In the genomic region with DNA sequence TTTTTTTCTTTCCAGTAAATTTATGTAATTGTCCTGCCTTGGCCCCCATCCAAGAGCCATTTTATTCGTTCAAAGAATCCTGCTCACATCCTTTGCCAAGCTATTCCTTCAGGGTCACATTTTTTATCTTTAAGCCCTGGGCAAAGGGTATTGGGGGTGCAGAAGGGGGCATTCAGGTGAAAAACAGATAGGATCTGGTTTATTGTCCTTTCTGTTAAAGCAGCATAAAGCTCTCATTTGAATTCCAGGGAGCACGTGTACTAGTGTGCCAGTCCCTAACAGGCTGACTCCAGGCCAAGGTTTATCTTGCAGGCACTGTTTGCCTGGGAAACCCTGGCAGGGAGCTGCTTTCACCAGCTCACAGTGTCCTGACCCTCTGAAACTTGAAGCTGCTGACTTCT, we compare ENCODE assay signal across 10 mouse cellular contexts. TPM values are rescaled to one million over a fixed set of nuclear protein-coding genes. Genes with fewer than 3 reads are reported as not detected.
DNase-seq lines count a peak whose midpoint lies in the region; ATAC-seq and TF ChIP-seq lines count a peak whose summit lies in the region.
"Had no signal": no experiment of that assay in that cellular context is flagged by ENCODE, and none has a peak within 500 bp of the region (broad histone marks: within the 10 kb centered on the region; RNA-seq: fewer than 3 reads in every experiment).

No protein-coding gene starts in this region.

- no peak for TF ChIP-seq CTCF in layer of hippocampus, adult 2 months (conservative IDR thresholded peaks at IDR 0.05)

- no peak overlapping the region for H3K4me3 ChIP-seq in layer of hippocampus, adult 2 months

- ATAC-seq in megakaryocyte-erythroid progenitor cell, adult 5-6 weeks (replicated peaks; ENCODE audit: low FRiP score, low TSS enrichment, poor library complexity, severe bottlenecking) = no peak

- H3K27ac ChIP-seq in layer of hippocampus, adult 2 months = no peak overlapping the region

- DNase-seq in cerebellum, adult 9-10 months = peak; percentile 17
- no peak for DNase-seq in cerebellum, adult 11 months
- DNase-seq in layer of hippocampus, postnatal 10 days (ENCODE audit: low spot score in 2 of 2) = peak; percentile 21 to 23
- no peak for DNase-seq in layer of hippocampus, adult 2 months (ENCODE audit: low spot score in 2 of 2)
- peak; percentile 64 for DNase-seq in adrenal gland, adult 8-10 months
- peak; percentile 22 for DNase-seq in heart, postnatal 4 days
- no peak for DNase-seq in thymus, postnatal 4 days
- DNase-seq: embryo, embryonic 11 days had no signal

RNA-seq across cellular contexts. Expression of a gene that starts 2.6 kb away (rescaled TPM):
- not detected for total RNA-seq in layer of hippocampus, postnatal 10 days (2021)
- total RNA-seq in layer of hippocampus, adult 2 months (2021) = not detected
- total RNA-seq in adrenal gland, adult 8-10 months (2022) = under 1 TPM in 1 of 4 experiments, not detected in 3; 0.70 TPM
- not detected for total RNA-seq in heart, postnatal 4 days (2021)
- not detected in 2 replicates for total RNA-seq in megakaryocyte-erythroid progenitor cell, adult 5-6 weeks (2014; fragmentation: Nextera tagmentation)
- not detected in 2 replicates for total RNA-seq in megakaryocyte-erythroid progenitor cell, adult 5-6 weeks (2017)
- total RNA-seq: layer of hippocampus, postnatal 25 days had no signal

RNA-seq across cellular contexts. Expression of a gene that starts 6.6 kb away (rescaled TPM):
- under 1 TPM; 0.22 to 0.34 TPM for total RNA-seq in layer of hippocampus, postnatal 10 days (2021)
- total RNA-seq in layer of hippocampus, adult 2 months (2021) = under 1 TPM; 0.41 to 0.56 TPM
- total RNA-seq in adrenal gland, adult 8-10 months (2022) = 1 to 10 TPM; 4.3 to 5.8 (median 4.8) TPM
- total RNA-seq in heart, postnatal 4 days (2021) = not detected
- total RNA-seq in megakaryocyte-erythroid progenitor cell, adult 5-6 weeks (2014; fragmentation: Nextera tagmentation) = not detected in 2 replicates
- not detected in 2 replicates for total RNA-seq in megakaryocyte-erythroid progenitor cell, adult 5-6 weeks (2017)

RNA-seq across cellular contexts. Expression of a gene that starts 28.3 kb away (rescaled TPM):
- total RNA-seq in layer of hippocampus, postnatal 10 days (2021) = not detected
- not detected for total RNA-seq in layer of hippocampus, adult 2 months (2021)
- not detected for total RNA-seq in adrenal gland, adult 8-10 months (2022)
- total RNA-seq in heart, postnatal 4 days (2021) = not detected
- total RNA-seq in megakaryocyte-erythroid progenitor cell, adult 5-6 weeks (2014; fragmentation: Nextera tagmentation) = not detected in 2 replicates
- not detected in 2 replicates for total RNA-seq in megakaryocyte-erythroid progenitor cell, adult 5-6 weeks (2017)
- total RNA-seq: layer of hippocampus, postnatal 25 days had no signal

RNA-seq across cellular contexts. Expression of a gene that starts 46.8 kb away (rescaled TPM):
- total RNA-seq in layer of hippocampus, postnatal 10 days (2021) = not detected
- total RNA-seq in layer of hippocampus, adult 2 months (2021) = not detected
- total RNA-seq in adrenal gland, adult 8-10 months (2022) = not detected
- total RNA-seq in heart, postnatal 4 days (2021) = not detected
- not detected in 2 replicates for total RNA-seq in megakaryocyte-erythroid progenitor cell, adult 5-6 weeks (2014; fragmentation: Nextera tagmentation)
- total RNA-seq in megakaryocyte-erythroid progenitor cell, adult 5-6 weeks (2017) = not detected in 2 replicates
- total RNA-seq: layer of hippocampus, postnatal 25 days had no signal

Comparison
In these comparisons a context has a peak if more than half of its experiments do, and no peak if none do; other contexts are left out.
1. DNase-seq: peak in cerebellum, adult 9-10 months (single experiment), layer of hippocampus, postnatal 10 days (2 of 2), adrenal gland, adult 8-10 months (single experiment) and heart, postnatal 4 days (single experiment); none in cerebellum, adult 11 months (single experiment), layer of hippocampus, adult 2 months (0 of 2) and thymus, postnatal 4 days (single experiment).